Mouse (Mus musculus) lung, postnatal 0 days (tissue): ENCODE data around the gene Olfr1419. TPM values are rescaled to one million over a fixed set of nuclear protein-coding genes. Genes with fewer than 3 reads are reported as not detected.
"Not testable (repeated sequence)": the region's sequence is repeated elsewhere in the genome, so short reads cannot be mapped to it uniquely, and the experiment has no call there.

Experiments
- ATAC-seq: fragments of 200-750 bp; cut with Nextera tagmentation; 2 replicates; pipeline ENCODE4 v1.8.0; 2017; ENCODE audit warnings: moderate library complexity
- DNase-seq: peaks from one replicate; pipeline ENCODE4 v3.0.0-alpha.2; 2016; ENCODE audit warnings: low spot score
- H3K27ac ChIP-seq: fragments of 300-500 bp; sonication (generic); 2 replicates; pipeline ENCODE4 v1.5.1; 2014; ENCODE audit warnings: antibody characterized with exemption, mild to moderate bottlenecking, low read length, mixed read lengths
- H3K27me3 ChIP-seq: fragments of 300-500 bp; sonication (generic); replicated peaks from 2 replicates; pipeline ENCODE4 v1.6.1; 2014; ENCODE audit warnings: low read length, mixed read lengths; ENCODE audit not compliant: insufficient read depth
- H3K36me3 ChIP-seq: fragments of 300-500 bp; sonication (generic); 2 replicates; pipeline ENCODE4 v1.6.1; 2014; ENCODE audit warnings: low read length, mixed read lengths; ENCODE audit not compliant: insufficient read depth
- H3K4me1 ChIP-seq: fragments of 300-500 bp; sonication (generic); 2 replicates; pipeline ENCODE4 v1.6.1; 2014; ENCODE audit warnings: antibody characterized with exemption, low read depth, low read length, mixed read lengths; ENCODE audit not compliant: insufficient read depth
- H3K4me2 ChIP-seq: fragments of 300-500 bp; sonication (generic); replicated peaks from 2 replicates; pipeline ENCODE4 v1.6.1; 2014; ENCODE audit warnings: low read depth, mild to moderate bottlenecking, low read length, moderate library complexity, mixed read lengths
- H3K4me3 ChIP-seq: fragments of 300-500 bp; sonication (generic); 2 replicates; pipeline ENCODE4 v1.5.1; 2014; ENCODE audit warnings: low read depth, low read length
- H3K9ac ChIP-seq: fragments of 300-500 bp; sonication (generic); replicated peaks from 2 replicates; pipeline ENCODE4 v1.6.1; 2014; ENCODE audit warnings: low read depth, mild to moderate bottlenecking
- H3K9me3 ChIP-seq: fragments of 300-500 bp; sonication (generic); 2 replicates; pipeline ENCODE4 v1.6.1; 2016; ENCODE audit warnings: low read length, mixed read lengths
- CTCF ChIP-seq: IDR thresholded peaks from 2 replicates; pipeline ENCODE4 v1.5.1; 2016; ENCODE audit warnings: antibody characterized with exemption, mild to moderate bottlenecking
- EP300 ChIP-seq: IDR thresholded peaks from 2 replicates; pipeline ENCODE4 v1.6.1; 2016; ENCODE audit warnings: antibody characterized with exemption, mild to moderate bottlenecking, control low read depth
- WGBS: fragments of 180-500 bp; shearing (Covaris S2); extraction: QIAGEN DNeasy Blood & Tissue Kit; methylation state at CpG from one replicate; pipeline ENCODE4 v1.1.7; 2014; 5-methylcytosine and 5-hydroxymethylcytosine counted together
- polyA plus RNA-seq: library from polyadenylated mRNA; unstranded; fragments of >200 nt; fragmentation: Nextera tagmentation; extraction: Ambion mirVana; gene quantifications from 2 replicates; pipeline ENCODE4 v1.2.1, GENCODE M21; 2015

The Olfr1419 gene
- polyA plus RNA-seq, 1 experiment from 2014 or later = not detected

GRCm38 (mm10) chr19:11911603-11912002 is 36.7 kb upstream of the Olfr1419 start:
- Histone ChIP-seq H3K27me3 (no peaks in the 10 kb centered on the region), H3K4me2 (peak overlapping the region; percentile 64), H3K9me3 (no peaks in the 10 kb centered on the region), H3K4me3 (peak overlapping the region; percentile 97), H3K36me3 (no peaks in the 10 kb centered on the region), H3K9ac (peak overlapping the region; percentile 76), H3K27ac (peak overlapping the region; percentile 89), H3K4me1 (peaks cover 4% of the 10 kb centered on the region; the same call in 1 of the 2 replicates)
- ATAC-seq (peak; percentile 23), DNase-seq (peak; percentile 50)
- WGBS = 1% methylated on average over 17 of the region's 17 CpGs
- TF ChIP-seq CTCF (no peak), EP300 (no peak)

GRCm38 (mm10) chr19:11911021-11911420 is 36.1 kb upstream of the Olfr1419 start:
- WGBS = 74% methylated on average over 5 of the region's 5 CpGs
- no peaks in the 10 kb centered on the region for H3K27me3 ChIP-seq
- H3K9me3 ChIP-seq = no peaks in the 10 kb centered on the region
- H3K36me3 ChIP-seq = no peaks in the 10 kb centered on the region
- peak overlapping the region; percentile 97 for H3K4me3 ChIP-seq
- peaks cover 4% of the 10 kb centered on the region; the same call in 1 of the 2 replicates for H3K4me1 ChIP-seq
- H3K4me2 ChIP-seq = peak overlapping the region; percentile 64
- peak overlapping the region; percentile 89; the same call in 1 of the 2 replicates for H3K27ac ChIP-seq
- peak; percentile 52 for DNase-seq
- no peak for TF ChIP-seq EP300
- no peak for TF ChIP-seq CTCF
- no peak for ATAC-seq
- no peak overlapping the region for H3K9ac ChIP-seq

DNA sequence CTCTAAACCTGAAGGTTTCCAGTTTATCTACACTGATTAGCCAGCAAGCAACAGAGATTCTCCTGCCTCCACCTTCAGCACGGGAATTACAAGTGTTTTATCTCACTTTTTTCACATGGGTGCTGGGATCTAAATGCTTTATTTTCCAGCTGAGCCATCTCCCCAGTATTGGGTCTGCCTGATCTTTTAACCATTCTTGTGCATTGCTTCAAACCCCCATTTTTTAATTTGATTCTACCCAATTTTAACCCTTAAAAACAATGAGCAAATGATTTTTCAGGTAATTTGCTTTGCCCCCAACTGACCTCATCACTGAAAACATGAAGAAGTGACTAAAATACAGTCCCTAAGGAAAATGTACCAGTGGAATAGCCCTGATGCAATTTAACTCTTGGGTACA is 11.4 kb upstream of the Olfr1419 start, which contains the start of gene Olfr1420:
TSS of gene Olfr1420 (plus strand) at position 301 of the 400 bp plus-strand sequence.
- no peak within 1 kb of the TSS for H3K27ac ChIP-seq
- TF ChIP-seq EP300 = no peak
- TF ChIP-seq CTCF = no peak
- DNase-seq (no peak), ATAC-seq (no peak)
- H3K27me3 ChIP-seq = no peaks in the 10 kb centered on the region
- H3K9me3 ChIP-seq = no peaks in the 10 kb centered on the region
- H3K36me3 ChIP-seq = no peaks in the 10 kb centered on the region
- no peaks in the 10 kb centered on the region for H3K4me1 ChIP-seq
- 23% methylated on average over 1 of the region's 1 CpGs for WGBS
- no peak within 1 kb of the TSS for H3K4me3 ChIP-seq
- H3K4me2 ChIP-seq = no peak within 1 kb of the TSS
- no peak within 1 kb of the TSS for H3K9ac ChIP-seq

DNA sequence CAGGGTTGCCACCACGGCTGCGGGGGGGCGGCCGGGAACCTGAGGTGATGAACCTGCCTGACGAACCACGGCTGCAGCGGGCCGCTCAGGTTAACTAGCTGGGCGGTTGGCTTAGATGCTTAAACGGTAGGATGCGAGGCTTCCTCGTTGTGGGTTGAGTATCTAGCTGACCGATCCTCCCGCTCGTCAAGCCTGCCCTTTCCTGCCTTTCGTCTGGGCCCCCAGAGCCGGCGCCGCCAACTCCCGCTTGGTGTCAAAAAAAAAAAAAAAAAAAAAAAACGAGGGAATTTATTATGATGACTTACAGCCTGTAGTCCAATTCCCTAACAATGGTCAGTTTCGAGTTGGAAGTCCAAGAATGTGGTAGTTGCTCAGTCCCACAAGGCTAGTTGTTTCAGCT is 3.5 kb upstream of the Olfr1419 start:
- H3K4me2 ChIP-seq, H3K4me3 ChIP-seq, H3K27ac ChIP-seq, ATAC-seq, H3K27me3 ChIP-seq, H3K9ac ChIP-seq, DNase-seq, H3K4me1 ChIP-seq, H3K36me3 ChIP-seq, H3K9me3 ChIP-seq: not testable (repeated sequence)
- WGBS = 41% methylated on average over 15 of the region's 22 CpGs

- Histone ChIP-seq H3K4me2 (no peak overlapping the region), H3K9me3 (0 out of 2 replicates have a peak, but pooled peaks cover 3% of the 10 kb centered on the region), H3K9ac (no peak overlapping the region), H3K4me3 (no peak overlapping the region), H3K27ac (no peak overlapping the region), H3K27me3 (no peaks in the 10 kb centered on the region), H3K4me1 (no peaks in the 10 kb centered on the region), H3K36me3 (no peaks in the 10 kb centered on the region)
- 77% methylated on average over 2 of the region's 2 CpGs for WGBS
- TF ChIP-seq EP300 (no peak), CTCF (peak; percentile 11; the same call in 1 of the 2 replicates)
- ATAC-seq (no peak), DNase-seq (no peak)
These were observed 7.1 kb downstream of the Olfr1419 start for GRCm38 (mm10) chr19:11867837-11868236.

DNA sequence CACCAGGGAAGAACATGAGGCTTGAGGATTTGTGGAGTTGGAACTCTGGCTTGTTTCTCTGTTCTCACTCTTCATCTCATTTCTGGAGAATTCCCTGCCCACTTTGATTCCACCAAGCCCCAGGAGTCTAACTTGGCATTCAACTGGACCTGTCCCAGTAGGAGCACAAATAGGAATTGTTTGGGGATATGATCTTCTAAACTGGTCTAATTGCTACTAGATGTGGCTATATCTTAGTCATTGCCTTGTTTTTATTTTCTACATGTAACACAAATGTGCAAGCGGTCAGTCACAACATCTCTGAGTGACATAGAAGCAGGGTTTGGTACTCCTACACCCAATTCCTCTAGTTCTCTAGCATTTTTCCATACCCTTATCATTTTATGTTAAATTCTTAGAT is 13.9 kb downstream of the Olfr1419 start, which contains the start of gene Olfr1418:
TSS of gene Olfr1418 (minus strand) at position 101 of the 400 bp plus-strand sequence.
- WGBS = 97% methylated on average over 1 of the region's 1 CpGs

DNA sequence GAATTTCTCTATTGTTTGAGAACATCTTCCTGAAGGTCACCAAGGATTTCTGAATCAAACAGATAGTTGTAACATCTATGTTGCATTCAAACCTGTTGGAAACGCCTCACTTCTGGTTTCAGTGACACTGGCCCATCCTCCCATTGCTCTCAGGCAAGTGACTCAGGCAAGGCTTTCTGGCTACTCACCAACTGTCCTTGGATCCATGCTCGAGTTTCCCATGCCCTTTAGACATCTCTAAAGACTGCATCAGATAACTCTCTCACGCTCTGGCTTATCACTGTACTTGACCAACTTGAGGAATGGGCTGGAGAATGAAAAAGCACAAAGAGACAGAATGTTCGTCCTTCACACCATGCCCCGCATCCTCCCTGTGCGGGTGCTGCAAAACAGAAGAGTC is 18.4 kb downstream of the Olfr1419 start:
- DNase-seq (no peak), ATAC-seq (no peak)
- TF ChIP-seq CTCF = no peak
- no peak for TF ChIP-seq EP300
- no peak overlapping the region for H3K27ac ChIP-seq
- no peak overlapping the region for H3K4me3 ChIP-seq
- 58% methylated on average over 6 of the region's 6 CpGs for WGBS
- H3K9ac ChIP-seq = no peak overlapping the region
- H3K27me3 ChIP-seq = no peaks in the 10 kb centered on the region
- no peaks in the 10 kb centered on the region for H3K36me3 ChIP-seq
- no peaks in the 10 kb centered on the region for H3K9me3 ChIP-seq
- no peak overlapping the region for H3K4me2 ChIP-seq
- H3K4me1 ChIP-seq = no peaks in the 10 kb centered on the region

More for the DNA sequence above, 13.9 kb downstream of the Olfr1419 start, which contains the start of gene Olfr1418:
- DNase-seq (no peak), ATAC-seq (no peak)
- no peak for TF ChIP-seq EP300
- H3K9ac ChIP-seq = no peak within 1 kb of the TSS
- H3K4me1 ChIP-seq = no peaks in the 10 kb centered on the region
- no peaks in the 10 kb centered on the region for H3K27me3 ChIP-seq
- H3K27ac ChIP-seq = no peak within 1 kb of the TSS
- 0 out of 2 replicates have a peak, but pooled peaks cover 3% of the 10 kb centered on the region for H3K9me3 ChIP-seq
- H3K4me2 ChIP-seq = no peak within 1 kb of the TSS
- no peaks in the 10 kb centered on the region for H3K36me3 ChIP-seq
- H3K4me3 ChIP-seq = no peak within 1 kb of the TSS
